Mouse (Mus musculus) olfactory bulb, adult 2 months (tissue): Measurements from ENCODE around the gene Tprn. TPM values are rescaled to one million over a fixed set of nuclear protein-coding genes. Genes with fewer than 3 reads are reported as not detected.

Source experiments
- H3K27ac ChIP-seq: fragments of 200-500 bp; 2 replicates; pipeline ENCODE4 v1.5.1; 2012; ENCODE audit warnings: low read depth, low read length; ENCODE audit not compliant: insufficient read depth
- H3K4me1 ChIP-seq: fragments of 200-500 bp; 2 replicates; pipeline ENCODE4 v1.6.1; 2012; ENCODE audit warnings: low read length; ENCODE audit not compliant: control insufficient read depth, insufficient read depth
- H3K4me3 ChIP-seq: fragments of 200-500 bp; 2 replicates; pipeline ENCODE4 v1.5.1; 2012; ENCODE audit warnings: mild to moderate bottlenecking, low read depth, low read length, moderate library complexity; ENCODE audit not compliant: insufficient read depth
- CTCF ChIP-seq: fragments of 200-500 bp; IDR thresholded peaks from 2 replicates; pipeline ENCODE4 v1.5.1; 2012; ENCODE audit warnings: low read depth, mild to moderate bottlenecking, low read length, moderate library complexity; ENCODE audit not compliant: insufficient read depth
- POLR2A ChIP-seq: fragments of 200-500 bp; IDR thresholded peaks from 2 replicates; pipeline ENCODE4 v1.6.1; 2012; ENCODE audit warnings: mild to moderate bottlenecking, low read depth, low read length, moderate library complexity; ENCODE audit not compliant: insufficient read depth
- WGBS: fragments of 180-500 bp; shearing (Covaris S2); methylation state at CpG from one replicate; pipeline ENCODE4 v1.1.7; 2018; 5-methylcytosine and 5-hydroxymethylcytosine counted together
- polyA plus RNA-seq: library from polyadenylated mRNA; stranded (reverse); fragments of >200 nt; gene quantifications from 2 replicates; pipeline ENCODE4 v1.2.4, GENCODE M21; 2012; ENCODE audit warnings: low replicate concordance; ENCODE audit not compliant: missing spikeins, insufficient read depth, insufficient read length

The Tprn gene
- not detected in 2 replicates for polyA plus RNA-seq

GRCm38 (mm10) chr2:25262291-25262767, at the start of gene Tprn:
TSS of gene Tprn (plus strand) at chr2:25262618.
- Histone ChIP-seq H3K4me1 (peaks cover 37% of the 10 kb centered on the region), H3K27ac (peak within 1 kb of the TSS; percentile 74), H3K4me3 (peak within 1 kb of the TSS; percentile 64)
- peak; percentile 55; the same call in 1 of the 2 replicates for TF ChIP-seq POLR2A
- no peak for TF ChIP-seq CTCF
- under 1% methylated on average over 39 of the region's 39 CpGs for WGBS

GRCm38 (mm10) chr2:25213266-25213865, 49.1 kb upstream of the Tprn start:
- Histone ChIP-seq H3K4me1 (peaks cover 8% of the 10 kb centered on the region), H3K4me3 (no peak overlapping the region), H3K27ac (no peak overlapping the region)
- TF ChIP-seq CTCF (no peak), POLR2A (no peak)
- 74% methylated on average over 23 of the region's 23 CpGs for WGBS

- TF ChIP-seq CTCF (no peak), POLR2A (no peak)
- no peak within 1 kb of the TSS for H3K27ac ChIP-seq
- no peak within 1 kb of the TSS for H3K4me3 ChIP-seq
- peaks cover 8% of the 10 kb centered on the region for H3K4me1 ChIP-seq
- 77% methylated on average over 3 of the region's 3 CpGs for WGBS
Measured at GRCm38 (mm10) chr2:25214444-25214843, 48.0 kb upstream of the Tprn start, which contains the start of gene Stpg3. TSS of gene Stpg3 (minus strand) at chr2:25214637.

- no peak for TF ChIP-seq CTCF
- no peak for TF ChIP-seq POLR2A
- Histone ChIP-seq H3K4me3 (no peak overlapping the region), H3K27ac (no peak overlapping the region), H3K4me1 (no peaks in the 10 kb centered on the region)
- 70% methylated on average over 2 of the region's 2 CpGs for whole genome bisulfite sequencing
Measured at GRCm38 (mm10) chr2:25217666-25218065, 44.8 kb upstream of the Tprn start.

- Histone ChIP-seq H3K27ac (no peak within 1 kb of the TSS), H3K4me3 (no peak within 1 kb of the TSS), H3K4me1 (no peaks in the 10 kb centered on the region)
- no peak for TF ChIP-seq POLR2A
- no peak for TF ChIP-seq CTCF
Measured at GRCm38 (mm10) chr2:25218445-25218844, 44.0 kb upstream of the Tprn start, which contains the start of gene Fam166a. TSS of gene Fam166a (plus strand) at chr2:25218745.

- no peak overlapping the region for H3K27ac ChIP-seq
- no peaks in the 10 kb centered on the region for H3K4me1 ChIP-seq
- 74% methylated on average over 5 of the region's 5 CpGs for WGBS
- H3K4me3 ChIP-seq, result no peak overlapping the region
- TF ChIP-seq CTCF (no peak), POLR2A (no peak)
Measured at GRCm38 (mm10) chr2:25221331-25221772, 41.1 kb upstream of the Tprn start.

- H3K27ac ChIP-seq, result peak overlapping the region; percentile 88
- 2% methylated on average over 49 of the region's 53 CpGs for WGBS
- H3K4me1 ChIP-seq, result peaks cover 2% of the 10 kb centered on the region
- TF ChIP-seq CTCF, result no peak
- H3K4me3 ChIP-seq, result peak overlapping the region; percentile 86
Measured at GRCm38 (mm10) chr2:25223681-25224491, 38.5 kb upstream of the Tprn start.

GRCm38 (mm10) chr2:25224492-25224765, 38.0 kb upstream of the Tprn start, which contains the start of gene Tubb4b:
TSS of gene Tubb4b (minus strand) at chr2:25224702.
- H3K4me3 ChIP-seq, result peak within 1 kb of the TSS; percentile 90
- peak; percentile 99 for TF ChIP-seq POLR2A
- TF ChIP-seq CTCF, result no peak
- H3K4me1 ChIP-seq, result peaks cover 5% of the 10 kb centered on the region
- WGBS, result 1% methylated on average over 17 of the region's 17 CpGs
- peak within 1 kb of the TSS; percentile 97 for H3K27ac ChIP-seq
